Mouse (Mus musculus) erythroid progenitor cell, adult 5-6 weeks (primary cell): ENCODE measurements around the gene Tnpo3. TPM values are rescaled to one million over a fixed set of nuclear protein-coding genes. Genes with fewer than 3 reads are reported as not detected.

Source experiments
- ATAC-seq: replicated peaks from 2 replicates; pipeline ENCODE4 v1.8.0; 2016; ENCODE audit warnings: moderate number of reproducible peaks, mild to moderate bottlenecking, moderate TSS enrichment, inconsistent platforms; ENCODE audit not compliant: poor library complexity, low FRiP score, severe bottlenecking
- total RNA-seq, 2 experiments: library from RNA; stranded (forward) in 1 of 2; stranded (reverse) in 1 of 2; fragments of 150-400 nt in 1 of 2; fragments of 186-747, 209-891 nt in 1 of 2; gene quantifications; 2 replicates each; pipeline versions ENCODE4 v1.2.3 to v1.2.4; 2015 to 2017; ENCODE audit warnings: low replicate concordance in 2 of 2

The Tnpo3 gene
- total RNA-seq (2015; ENCODE audit: low replicate concordance) = 47.6 and 105 TPM in 2 replicates
- 50.4 and 57.9 TPM in 2 replicates for total RNA-seq (2017; ENCODE audit: low replicate concordance)

GRCm38 (mm10) chr6:29609111-29610019 lies at the start of gene Tnpo3:
Tnpo3 (minus strand) TSS chr6:29609887.
- ATAC-seq = peak; percentile 98

- no peak for ATAC-seq
Measured at GRCm38 (mm10) chr6:29658626-29659475, 49.2 kb upstream of the Tnpo3 start.

GRCm38 (mm10) chr6:29653271-29653670 lies 43.6 kb upstream of the Tnpo3 start:
- no peak for ATAC-seq

- no peak for ATAC-seq
Measured at GRCm38 (mm10) chr6:29650170-29650549, 40.5 kb upstream of the Tnpo3 start.

- ATAC-seq = peak; percentile 91
Measured at GRCm38 (mm10) chr6:29649494-29650169, 39.9 kb upstream of the Tnpo3 start.

DNA sequence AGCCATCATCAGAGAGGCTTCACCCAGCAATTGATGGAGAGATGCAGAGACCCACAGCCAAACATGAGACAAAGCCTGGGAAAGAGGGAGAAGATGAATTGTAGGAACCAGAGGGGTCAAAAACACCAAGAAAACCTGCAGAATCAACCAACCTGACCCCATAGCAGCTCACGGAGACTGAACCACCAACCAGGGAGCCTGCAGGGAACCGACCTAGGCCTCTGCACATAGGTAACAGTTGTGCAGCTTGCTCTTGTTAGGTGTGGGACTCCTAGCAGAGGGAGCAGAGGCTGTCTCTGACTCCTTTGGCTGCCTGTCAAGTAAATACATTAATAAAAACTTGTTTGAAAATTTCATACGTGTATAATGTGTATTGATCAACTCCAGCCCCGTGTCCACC lies 32.1 kb upstream of the Tnpo3 start:
- ATAC-seq = no peak

GRCm38 (mm10) chr6:29639580-29640419 lies 30.1 kb upstream of the Tnpo3 start:
- no peak for ATAC-seq

- no peak for ATAC-seq
Measured at GRCm38 (mm10) chr6:29638844-29639460, 29.3 kb upstream of the Tnpo3 start.

DNA sequence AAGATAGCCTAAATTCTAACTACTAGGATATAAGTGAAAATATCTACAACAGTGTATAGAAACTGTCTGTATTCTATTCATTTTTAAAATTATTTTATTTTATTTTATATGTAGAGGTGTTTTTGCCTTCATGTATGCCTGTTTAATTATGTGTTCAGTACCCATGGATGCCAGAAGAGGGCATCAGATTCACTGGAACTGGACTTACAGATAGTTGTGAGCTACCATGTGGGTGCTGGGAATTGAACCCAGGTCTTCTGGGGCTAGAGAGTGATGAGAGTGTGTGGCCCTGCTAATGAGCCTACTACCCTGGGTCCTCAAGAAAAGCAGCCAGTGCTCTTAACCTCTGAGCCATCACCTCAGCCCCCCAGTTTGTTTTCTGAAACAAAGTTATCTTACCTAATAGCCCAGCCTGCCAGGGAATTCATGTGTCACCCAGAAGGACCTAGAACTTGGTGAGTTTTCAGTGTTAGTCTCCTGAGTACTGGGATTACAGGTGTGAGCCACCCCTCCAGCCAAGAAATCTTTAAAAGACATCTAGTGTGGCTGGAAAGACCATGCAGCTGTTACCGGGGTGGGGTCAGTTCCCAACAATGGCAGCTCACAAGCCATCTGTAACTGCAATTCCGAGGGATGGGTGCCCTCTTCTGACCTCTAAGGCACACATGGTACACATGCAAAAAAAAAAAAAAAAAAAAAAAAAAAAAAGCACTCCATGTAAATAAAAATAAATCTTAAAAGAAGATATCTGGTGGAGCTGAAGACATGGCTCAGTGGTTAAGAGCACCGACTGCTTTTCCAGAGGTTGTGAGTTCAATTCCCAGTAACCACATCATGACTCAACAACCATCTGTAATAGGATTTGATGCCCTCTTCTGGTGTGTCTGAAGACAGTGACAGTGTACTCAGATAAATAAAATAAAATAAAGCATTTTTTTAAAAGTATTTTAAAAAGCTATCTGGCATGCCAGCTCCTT lies 28.0 kb upstream of the Tnpo3 start:
- ATAC-seq = no peak

DNA sequence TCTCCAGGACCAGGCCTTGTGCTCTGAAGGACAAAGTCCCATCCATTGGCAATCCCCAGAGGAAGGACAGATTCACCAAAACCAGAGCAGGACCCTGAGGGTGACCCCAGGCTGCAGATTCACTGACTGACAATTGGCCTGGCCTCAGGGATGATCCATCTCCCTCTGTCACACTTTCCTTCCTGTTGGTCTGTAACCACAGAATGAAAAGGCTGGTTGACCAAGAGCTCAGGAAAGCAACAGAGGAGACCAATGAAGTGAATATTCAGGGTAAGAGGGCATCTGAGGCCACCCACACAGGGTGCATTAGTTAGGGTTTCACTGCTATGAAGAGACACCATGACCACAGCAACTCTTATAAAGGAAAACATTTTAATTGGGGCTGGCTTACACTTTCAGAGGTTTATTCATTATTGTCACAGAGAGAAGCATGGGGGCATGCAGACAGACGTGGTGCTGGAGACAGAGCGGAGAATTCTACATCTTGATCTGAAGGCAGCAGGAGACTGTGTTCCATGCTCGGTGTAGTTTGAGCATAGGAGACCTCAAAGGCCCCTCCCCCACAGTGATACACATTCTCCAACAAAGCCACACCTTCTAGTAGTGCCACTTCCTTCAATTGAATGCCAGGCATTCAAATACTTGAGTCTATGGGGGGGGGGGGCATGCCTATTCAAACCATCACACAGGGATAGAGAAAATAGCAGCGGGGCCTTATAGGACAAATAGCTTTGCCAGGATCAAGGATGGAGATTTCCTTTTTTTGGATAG lies 26.8 kb upstream of the Tnpo3 start:
- ATAC-seq = no peak

DNA sequence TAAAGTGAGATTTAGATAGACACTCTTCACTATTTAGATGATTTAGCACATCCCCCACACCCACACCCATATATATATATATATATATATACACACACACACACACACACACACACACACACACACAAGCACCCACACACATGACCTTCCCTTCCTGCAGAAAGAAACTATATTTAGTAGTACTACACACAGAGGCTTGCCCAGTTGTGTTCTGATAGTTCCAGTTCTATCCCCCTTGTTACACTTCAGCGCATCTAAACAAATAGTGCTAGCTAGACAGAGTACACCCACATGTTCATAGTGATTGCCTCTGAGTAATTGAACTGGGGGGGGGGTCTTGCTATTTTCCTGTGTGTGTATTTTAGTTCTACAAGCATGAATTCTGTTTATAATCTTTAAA lies 24.9 kb upstream of the Tnpo3 start:
- ATAC-seq = no peak

DNA sequence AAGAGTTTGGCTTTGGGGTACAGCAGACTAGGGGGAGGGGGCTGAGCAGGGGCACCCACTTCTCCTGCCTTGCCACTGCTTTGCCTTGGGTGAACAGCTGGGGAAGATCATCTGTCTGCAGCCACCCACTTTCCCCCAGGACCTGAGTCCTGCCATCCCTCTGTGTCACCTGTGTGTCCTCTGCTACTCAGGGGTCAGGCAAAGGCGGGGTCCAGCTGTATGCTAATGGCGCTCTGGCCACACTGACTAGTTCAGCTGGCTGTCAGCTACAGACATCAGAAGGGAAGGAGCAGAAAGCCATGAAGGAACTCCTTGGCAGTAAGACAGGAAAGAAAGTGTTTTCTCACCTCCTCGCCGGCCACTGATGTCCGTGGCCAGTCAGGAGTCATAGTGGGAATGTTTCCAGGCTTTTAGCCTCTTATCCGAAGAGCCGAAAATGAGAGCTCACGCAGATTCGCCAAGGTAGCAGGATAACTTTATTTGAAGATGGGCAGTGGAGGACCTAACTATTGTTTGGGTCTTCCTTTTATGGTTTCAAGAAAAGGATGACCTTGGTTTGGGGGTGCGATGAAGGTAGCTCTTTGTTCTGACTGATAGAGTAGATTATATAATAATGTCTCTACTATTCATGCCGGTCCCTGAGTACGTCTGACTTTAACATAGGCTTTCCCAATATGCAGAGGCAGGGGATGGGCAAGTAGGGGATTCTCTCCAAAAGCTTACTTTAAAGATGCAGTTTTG lies 23.0 kb upstream of the Tnpo3 start:
- ATAC-seq = no peak

DNA sequence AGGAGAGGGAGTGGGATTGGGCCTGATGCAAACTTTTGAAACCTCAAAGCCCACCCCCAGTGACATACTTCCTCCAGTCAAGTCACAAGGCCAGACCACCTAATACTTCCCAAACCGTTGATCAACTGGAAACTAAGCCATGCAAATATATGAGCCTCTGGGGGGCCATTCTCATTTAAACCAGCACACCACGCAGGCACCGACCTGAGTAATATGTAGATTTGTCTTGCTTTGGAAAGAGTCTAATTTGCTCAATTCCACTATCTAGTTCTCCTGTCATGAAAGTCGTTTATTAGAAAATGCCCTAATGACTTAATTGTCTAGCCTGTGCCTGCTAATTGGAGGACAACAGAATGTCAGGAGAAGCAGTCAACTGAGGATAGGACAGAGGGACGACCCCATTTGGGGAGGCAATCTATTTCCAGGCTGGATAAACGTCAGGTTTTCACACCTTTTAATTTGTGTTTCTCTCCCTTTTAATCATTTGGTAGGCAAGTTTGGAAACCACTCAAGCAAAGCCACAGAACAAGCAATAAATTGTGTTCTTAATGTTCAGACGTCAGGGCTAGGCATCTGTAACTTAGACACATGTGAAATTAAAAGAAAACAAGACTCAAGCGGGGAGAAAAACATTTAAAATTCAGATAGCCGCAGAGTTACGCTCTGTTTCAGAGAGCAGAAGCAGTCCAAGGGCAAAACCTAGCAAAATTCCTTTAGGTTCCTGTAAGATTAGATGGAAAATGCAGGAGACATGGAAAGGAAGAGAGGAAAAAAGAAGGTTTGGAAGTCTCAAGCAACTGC lies 22.3 kb upstream of the Tnpo3 start:
- ATAC-seq = no peak

DNA sequence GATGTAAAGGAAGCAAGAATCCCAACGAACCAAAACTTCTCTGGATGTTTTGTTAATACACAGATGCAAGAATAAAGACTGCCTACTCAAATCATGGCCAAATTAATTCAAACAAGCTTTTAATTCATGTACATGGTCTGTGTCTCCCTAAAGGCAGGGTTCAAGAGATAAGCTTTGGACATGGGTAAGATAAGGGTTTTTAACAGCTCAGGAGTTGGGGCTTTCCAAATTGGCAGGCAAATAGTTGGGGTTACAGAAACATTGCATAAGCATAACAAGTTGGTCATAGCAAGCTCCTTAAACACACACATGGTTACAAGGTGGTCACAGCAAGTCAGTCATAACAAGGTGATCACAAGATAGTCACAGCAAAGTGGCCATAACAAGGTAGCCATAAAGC lies 20.5 kb upstream of the Tnpo3 start:
- ATAC-seq = no peak

GRCm38 (mm10) chr6:29627756-29628155 lies 18.1 kb upstream of the Tnpo3 start:
- ATAC-seq = no peak

DNA sequence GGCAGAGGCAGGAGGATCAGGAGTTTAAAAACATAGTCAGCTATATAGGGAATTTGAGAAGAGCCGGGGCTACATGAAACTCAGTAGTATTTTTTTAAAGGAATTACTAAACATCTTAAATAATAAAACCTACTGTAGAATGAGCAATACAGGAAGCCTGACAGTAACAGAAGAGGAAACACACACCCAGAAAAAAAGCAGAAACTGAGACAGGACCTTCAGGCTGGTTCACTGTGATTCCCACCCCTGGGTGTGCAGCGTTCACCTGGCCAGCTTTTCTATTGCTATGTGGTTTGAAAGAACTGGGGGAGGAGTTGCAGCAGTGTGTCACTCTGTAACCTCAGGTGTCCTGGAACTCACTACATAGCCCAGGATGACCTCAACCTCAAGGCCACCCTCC lies 14.2 kb upstream of the Tnpo3 start:
- no peak for ATAC-seq
